Mouse (Mus musculus): ENCODE measurements at regions not wholly inside any gene's neighbourhood (a gene's known extent, or its start where the extent isn't known, plus 50 kb on each side); places are given as distances from the start of the nearest gene placed in this dataset.

GRCm38 (mm10) chr5:129256136-129256535 is 159.6 kb downstream of the Adgrd1 start:
- H3K4me1 ChIP-seq (ENCODE audit: control insufficient read depth, insufficient read depth, low read length) = no peaks in the 10 kb centered on the region
- H3K36me3 ChIP-seq (ENCODE audit: control insufficient read depth, insufficient read depth, low read length) = no peaks in the 10 kb centered on the region
- no peak overlapping the region for H3K4me3 ChIP-seq (ENCODE audit: low read depth, low read length)
- no peak overlapping the region for H3K4me2 ChIP-seq (ENCODE audit: low read depth, low read length)
- DNase-seq (ENCODE audit: low spot score) (no peak), ATAC-seq (ENCODE audit: low read depth) (no peak)
- H3K9me3 ChIP-seq (ENCODE audit: control insufficient read depth, low read length) = no peaks in the 10 kb centered on the region
- 70% methylated on average over 9 of the region's 9 CpGs for WGBS
- no peaks in the 10 kb centered on the region for H3K27me3 ChIP-seq (replicated peaks; ENCODE audit: control insufficient read depth, insufficient read depth, low read length)
- H3K9ac ChIP-seq (ENCODE audit: low read depth, low read length) = no peak overlapping the region
- H3K27ac ChIP-seq (replicated peaks; ENCODE audit: low read depth, low read length) = no peak overlapping the region

- 81% methylated on average over 5 of the region's 5 CpGs for WGBS
- Histone ChIP-seq H3K4me2 (ENCODE audit: low read depth, low read length) (no peak overlapping the region), H3K27me3 (replicated peaks; ENCODE audit: control insufficient read depth, insufficient read depth, low read length) (no peaks in the 10 kb centered on the region), H3K9me3 (ENCODE audit: control insufficient read depth, low read length) (no peaks in the 10 kb centered on the region), H3K4me1 (ENCODE audit: control insufficient read depth, insufficient read depth, low read length) (no peaks in the 10 kb centered on the region), H3K9ac (ENCODE audit: low read depth, low read length) (no peak overlapping the region), H3K4me3 (ENCODE audit: low read depth, low read length) (no peak overlapping the region), H3K36me3 (ENCODE audit: control insufficient read depth, insufficient read depth, low read length) (no peaks in the 10 kb centered on the region), H3K27ac (replicated peaks; ENCODE audit: low read depth, low read length) (no peak overlapping the region)
- DNase-seq (ENCODE audit: low spot score) = no peak
- no peak for ATAC-seq (ENCODE audit: low read depth)
Observed at GRCm38 (mm10) chr5:129257206-129257605, 160.7 kb downstream of the Adgrd1 start.

DNA sequence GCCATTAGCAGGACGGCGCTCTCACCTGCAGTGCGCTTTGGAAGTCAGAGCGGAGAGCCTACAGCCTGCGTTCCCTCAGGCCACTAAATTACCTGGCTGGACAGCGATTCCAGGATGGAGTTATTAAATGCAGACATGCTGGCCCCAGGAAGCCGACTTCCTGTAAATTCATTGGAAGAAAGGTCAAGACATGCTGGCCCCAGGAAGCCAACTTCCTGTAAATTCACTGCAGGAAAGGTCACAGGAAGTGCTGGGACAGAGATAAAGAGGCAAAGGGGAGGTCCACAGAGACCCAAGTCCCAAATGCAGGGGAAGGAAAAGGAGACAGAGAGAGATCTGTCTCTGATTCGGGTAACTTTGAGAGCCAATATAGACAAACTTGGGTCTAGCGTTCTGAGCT is 164.1 kb downstream of the Adgrd1 start:
- ATAC-seq (ENCODE audit: low read depth) (no peak), DNase-seq (ENCODE audit: low spot score) (no peak)
- Histone ChIP-seq H3K4me3 (ENCODE audit: low read depth, low read length) (no peak overlapping the region), H3K9ac (ENCODE audit: low read depth, low read length) (no peak overlapping the region), H3K27ac (replicated peaks; ENCODE audit: low read depth, low read length) (no peak overlapping the region), H3K27me3 (replicated peaks; ENCODE audit: control insufficient read depth, insufficient read depth, low read length) (no peaks in the 10 kb centered on the region), H3K4me2 (ENCODE audit: low read depth, low read length) (no peak overlapping the region), H3K4me1 (ENCODE audit: control insufficient read depth, insufficient read depth, low read length) (0 out of 2 replicates have a peak, but pooled peaks cover 3% of the 10 kb centered on the region), H3K9me3 (ENCODE audit: control insufficient read depth, low read length) (no peaks in the 10 kb centered on the region), H3K36me3 (ENCODE audit: control insufficient read depth, insufficient read depth, low read length) (no peaks in the 10 kb centered on the region)
- WGBS = 46% methylated on average over 9 of the region's 9 CpGs

GRCm38 (mm10) chr5:129263118-129263517 is 166.6 kb downstream of the Adgrd1 start:
- 42% methylated on average over 9 of the region's 9 CpGs for WGBS
- Histone ChIP-seq H3K4me2 (ENCODE audit: low read depth, low read length) (no peak overlapping the region), H3K4me1 (ENCODE audit: control insufficient read depth, insufficient read depth, low read length) (0 out of 2 replicates have a peak, but pooled peaks cover 3% of the 10 kb centered on the region), H3K4me3 (ENCODE audit: low read depth, low read length) (no peak overlapping the region), H3K9me3 (ENCODE audit: control insufficient read depth, low read length) (no peaks in the 10 kb centered on the region), H3K27me3 (replicated peaks; ENCODE audit: control insufficient read depth, insufficient read depth, low read length) (no peaks in the 10 kb centered on the region), H3K36me3 (ENCODE audit: control insufficient read depth, insufficient read depth, low read length) (no peaks in the 10 kb centered on the region), H3K9ac (ENCODE audit: low read depth, low read length) (no peak overlapping the region), H3K27ac (replicated peaks; ENCODE audit: low read depth, low read length) (no peak overlapping the region)
- no peak for ATAC-seq (ENCODE audit: low read depth)
- no peak for DNase-seq (ENCODE audit: low spot score)

DNA sequence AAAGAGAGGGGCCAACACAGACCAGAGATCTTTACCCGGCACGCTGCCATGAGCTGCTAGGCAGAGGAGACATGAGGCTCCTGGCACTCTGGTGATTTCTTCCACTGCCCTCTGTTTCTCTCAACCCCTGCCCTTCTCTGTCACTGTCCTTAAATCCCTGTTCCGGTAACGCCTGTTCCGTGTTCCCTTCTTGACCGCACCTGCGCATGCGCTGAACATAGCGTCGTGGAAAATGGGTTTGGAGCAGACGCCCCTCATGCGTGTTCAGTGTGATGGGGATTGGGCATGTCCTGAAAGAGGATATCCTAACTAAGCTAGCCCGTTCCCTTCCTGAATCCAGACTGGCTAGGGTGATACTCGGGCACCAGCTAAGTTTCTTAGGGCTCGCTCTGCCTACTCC is 167.8 kb downstream of the Adgrd1 start:
- Histone ChIP-seq H3K27ac (replicated peaks; ENCODE audit: low read depth, low read length) (no peak overlapping the region), H3K27me3 (replicated peaks; ENCODE audit: control insufficient read depth, insufficient read depth, low read length) (no peaks in the 10 kb centered on the region), H3K4me2 (ENCODE audit: low read depth, low read length) (no peak overlapping the region), H3K36me3 (ENCODE audit: control insufficient read depth, insufficient read depth, low read length) (no peaks in the 10 kb centered on the region), H3K9ac (ENCODE audit: low read depth, low read length) (no peak overlapping the region), H3K9me3 (ENCODE audit: control insufficient read depth, low read length) (no peaks in the 10 kb centered on the region), H3K4me1 (ENCODE audit: control insufficient read depth, insufficient read depth, low read length) (0 out of 2 replicates have a peak, but pooled peaks cover 3% of the 10 kb centered on the region), H3K4me3 (ENCODE audit: low read depth, low read length) (no peak overlapping the region)
- WGBS = 90% methylated on average over 15 of the region's 15 CpGs
- ATAC-seq (ENCODE audit: low read depth) = no peak
- no peak for DNase-seq (ENCODE audit: low spot score)

DNA sequence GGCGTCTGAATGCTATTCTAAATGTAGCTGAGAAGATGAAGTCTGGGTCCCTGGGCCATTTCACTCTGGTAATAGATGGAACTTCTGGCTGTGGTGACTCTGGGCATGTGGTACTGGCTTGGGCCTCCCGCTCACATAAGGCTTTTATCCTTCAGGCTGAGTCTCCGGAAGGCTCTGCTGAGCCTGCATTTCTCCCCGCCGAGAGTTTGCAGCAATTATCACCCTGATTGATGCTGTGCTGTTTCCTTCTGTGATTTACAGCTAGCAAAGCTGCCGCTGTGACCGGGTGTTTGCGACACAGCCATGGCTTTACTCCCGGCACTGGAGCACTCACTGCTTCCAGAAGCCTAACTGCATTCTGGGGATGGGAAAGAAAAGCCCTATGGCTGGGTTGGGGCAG is 171.9 kb downstream of the Adgrd1 start:
- Histone ChIP-seq H3K4me2 (ENCODE audit: low read depth, low read length) (no peak overlapping the region), H3K36me3 (ENCODE audit: control insufficient read depth, insufficient read depth, low read length) (no peaks in the 10 kb centered on the region), H3K27me3 (replicated peaks; ENCODE audit: control insufficient read depth, insufficient read depth, low read length) (no peaks in the 10 kb centered on the region; the same call in 1 of the 2 replicates), H3K4me1 (ENCODE audit: control insufficient read depth, insufficient read depth, low read length) (no peaks in the 10 kb centered on the region), H3K9me3 (ENCODE audit: control insufficient read depth, low read length) (no peaks in the 10 kb centered on the region), H3K27ac (replicated peaks; ENCODE audit: low read depth, low read length) (no peak overlapping the region), H3K4me3 (ENCODE audit: low read depth, low read length) (no peak overlapping the region), H3K9ac (ENCODE audit: low read depth, low read length) (no peak overlapping the region)
- 46% methylated on average over 9 of the region's 9 CpGs for WGBS
- DNase-seq (ENCODE audit: low spot score) (no peak), ATAC-seq (ENCODE audit: low read depth) (no peak)

DNA sequence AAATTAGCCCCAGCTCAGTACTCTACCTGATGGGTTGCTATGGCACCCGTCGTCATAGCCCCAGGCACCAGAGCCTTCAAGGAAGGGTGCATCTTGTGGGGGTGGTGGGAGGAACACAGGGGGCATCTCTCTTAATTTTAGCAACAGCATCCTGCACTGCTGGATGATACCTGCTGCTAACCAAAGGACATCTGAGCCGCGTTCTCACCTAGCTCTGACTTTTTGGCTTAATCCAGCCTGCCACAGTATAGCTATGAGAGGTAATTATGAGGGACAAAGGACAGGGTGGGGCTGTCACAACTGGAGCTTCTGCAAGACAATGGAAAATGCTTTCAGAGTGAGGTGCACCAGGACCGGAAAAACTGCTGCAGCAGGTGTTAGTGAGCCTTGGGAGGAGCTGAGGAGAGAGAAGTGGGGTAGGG is 173.5 kb downstream of the Adgrd1 start:
- Histone ChIP-seq H3K9ac (ENCODE audit: low read depth, low read length) (no peak overlapping the region), H3K9me3 (ENCODE audit: control insufficient read depth, low read length) (no peaks in the 10 kb centered on the region), H3K36me3 (ENCODE audit: control insufficient read depth, insufficient read depth, low read length) (no peaks in the 10 kb centered on the region), H3K4me2 (ENCODE audit: low read depth, low read length) (no peak overlapping the region), H3K27me3 (replicated peaks; ENCODE audit: control insufficient read depth, insufficient read depth, low read length) (no peaks in the 10 kb centered on the region; the same call in 1 of the 2 replicates), H3K27ac (replicated peaks; ENCODE audit: low read depth, low read length) (no peak overlapping the region), H3K4me3 (ENCODE audit: low read depth, low read length) (no peak overlapping the region), H3K4me1 (ENCODE audit: control insufficient read depth, insufficient read depth, low read length) (no peaks in the 10 kb centered on the region)
- peak; percentile 71 for ATAC-seq (ENCODE audit: low read depth)
- peak; percentile 20 for DNase-seq (ENCODE audit: low spot score)
- 25% methylated on average over 5 of the region's 5 CpGs for WGBS

DNA sequence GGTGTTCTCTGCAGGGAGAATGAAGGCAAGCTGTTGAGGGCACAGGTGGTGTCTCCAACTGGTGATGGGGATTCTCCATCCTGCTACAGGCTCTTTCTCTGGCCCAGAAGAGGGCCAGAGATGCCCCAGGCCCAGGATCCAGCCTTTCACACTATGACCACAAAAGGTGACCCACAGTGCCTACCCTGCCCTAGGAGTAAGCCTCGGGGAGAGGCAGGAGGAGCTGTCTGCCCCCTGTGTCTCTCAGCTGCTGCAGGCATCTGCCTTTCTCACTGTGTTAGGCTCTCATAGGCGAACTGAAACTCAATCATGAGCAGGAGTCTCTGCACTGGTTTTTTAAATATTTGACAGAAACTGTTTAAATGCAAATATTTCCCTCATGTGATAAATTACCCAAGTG is 184.9 kb downstream of the Adgrd1 start:
- Histone ChIP-seq H3K9me3 (ENCODE audit: control insufficient read depth, low read length) (no peaks in the 10 kb centered on the region), H3K36me3 (ENCODE audit: control insufficient read depth, insufficient read depth, low read length) (no peaks in the 10 kb centered on the region), H3K9ac (ENCODE audit: low read depth, low read length) (no peak overlapping the region), H3K4me3 (ENCODE audit: low read depth, low read length) (no peak overlapping the region), H3K4me2 (ENCODE audit: low read depth, low read length) (no peak overlapping the region), H3K4me1 (ENCODE audit: control insufficient read depth, insufficient read depth, low read length) (no peaks in the 10 kb centered on the region), H3K27ac (replicated peaks; ENCODE audit: low read depth, low read length) (no peak overlapping the region), H3K27me3 (replicated peaks; ENCODE audit: control insufficient read depth, insufficient read depth, low read length) (no peaks in the 10 kb centered on the region; the same call in 1 of the 2 replicates)
- DNase-seq (ENCODE audit: low spot score) (no peak), ATAC-seq (ENCODE audit: low read depth) (no peak)
- 27% methylated on average over 2 of the region's 2 CpGs for WGBS

- Histone ChIP-seq H3K27ac (replicated peaks; ENCODE audit: low read depth, low read length) (no peak overlapping the region), H3K4me1 (ENCODE audit: control insufficient read depth, insufficient read depth, low read length) (no peaks in the 10 kb centered on the region), H3K9ac (ENCODE audit: low read depth, low read length) (no peak overlapping the region), H3K36me3 (ENCODE audit: control insufficient read depth, insufficient read depth, low read length) (no peaks in the 10 kb centered on the region), H3K4me3 (ENCODE audit: low read depth, low read length) (no peak overlapping the region), H3K9me3 (ENCODE audit: control insufficient read depth, low read length) (no peaks in the 10 kb centered on the region), H3K27me3 (replicated peaks; ENCODE audit: control insufficient read depth, insufficient read depth, low read length) (no peaks in the 10 kb centered on the region; the same call in 1 of the 2 replicates), H3K4me2 (ENCODE audit: low read depth, low read length) (no peak overlapping the region)
- WGBS = 7% methylated on average over 8 of the region's 8 CpGs
- ATAC-seq (ENCODE audit: low read depth) = no peak
- no peak for DNase-seq (ENCODE audit: low spot score)
Observed at GRCm38 (mm10) chr5:129282133-129282532, 185.6 kb downstream of the Adgrd1 start.
